Mouse (Mus musculus): ENCODE measurements at regions not wholly inside any gene's neighbourhood (a gene's known extent, or its start where the extent isn't known, plus 50 kb on each side); places are given as distances from the start of the nearest gene placed in this dataset.

- TF ChIP-seq POLR2A (IDR thresholded peaks at IDR 0.05; ENCODE audit: borderline replicate concordance, control insufficient read depth, low read depth, low read length): no peak
- TF ChIP-seq CTCF (IDR thresholded peaks at IDR 0.05; ENCODE audit: control insufficient read depth, insufficient read depth, low read length): no peak
Measured at GRCm38 (mm10) chr12:10655185-10655544, 264.6 kb downstream of the Rdh14 start.

Data from bone marrow, adult 2 months (tissue).